Mouse (Mus musculus) embryonic facial prominence, embryonic 12.5 days (tissue): ENCODE data around the gene Cog1. TPM values are rescaled to one million over a fixed set of nuclear protein-coding genes. Genes with fewer than 3 reads are reported as not detected.
"Not testable (repeated sequence)": the region's sequence is repeated elsewhere in the genome, so short reads cannot be mapped to it uniquely, and the experiment has no call there.

ENCODE experiments used
- ATAC-seq: fragments of 200-750 bp; cut with Nextera tagmentation; 2 replicates; pipeline ENCODE4 v1.8.0; 2017; ENCODE audit not compliant: insufficient number of reproducible peaks, insufficient read depth, low FRiP score, low TSS enrichment
- H3K27ac ChIP-seq: fragments of 300-500 bp; sonication (generic); 2 replicates; pipeline ENCODE4 v1.5.1; 2016; ENCODE audit warnings: mild to moderate bottlenecking
- H3K27me3 ChIP-seq: fragments of 300-500 bp; sonication (generic); 2 replicates; pipeline ENCODE4 v1.6.1; 2016; ENCODE audit warnings: mild to moderate bottlenecking, moderate library complexity
- H3K36me3 ChIP-seq: fragments of 300-500 bp; sonication (generic); 2 replicates; pipeline ENCODE4 v1.6.1; 2016; ENCODE audit warnings: mild to moderate bottlenecking
- H3K4me1 ChIP-seq: fragments of 300-500 bp; sonication (generic); 2 replicates; pipeline ENCODE4 v1.6.1; 2016
- H3K4me2 ChIP-seq: fragments of 300-500 bp; sonication (generic); replicated peaks from 2 replicates; pipeline ENCODE4 v1.6.1; 2016; ENCODE audit warnings: mild to moderate bottlenecking, moderate library complexity
- H3K4me3 ChIP-seq: fragments of 300-500 bp; sonication (generic); 2 replicates; pipeline ENCODE4 v1.5.1; 2016; ENCODE audit warnings: mild to moderate bottlenecking
- H3K9ac ChIP-seq: fragments of 300-500 bp; sonication (generic); 2 replicates; pipeline ENCODE4 v1.6.1; 2016; ENCODE audit warnings: mild to moderate bottlenecking, moderate library complexity
- H3K9me3 ChIP-seq: fragments of 300-500 bp; sonication (generic); 2 replicates; pipeline ENCODE4 v1.6.1; 2016; ENCODE audit warnings: mild to moderate bottlenecking, moderate library complexity
- WGBS: fragments of 180-500 bp; shearing (Covaris S2); methylation state at CpG from one replicate; pipeline ENCODE4 v1.1.7; 2016; 5-methylcytosine and 5-hydroxymethylcytosine counted together
- polyA plus RNA-seq: library from polyadenylated mRNA; unstranded; fragments of >200 nt; fragmentation: Nextera tagmentation; extraction: Ambion mirVana; gene quantifications from 2 replicates; pipeline ENCODE4 v1.2.1, GENCODE M21; 2016

Cog1 gene
- polyA plus RNA-seq, 1 experiment from 2014 or later = 31.1 TPM

DNA sequence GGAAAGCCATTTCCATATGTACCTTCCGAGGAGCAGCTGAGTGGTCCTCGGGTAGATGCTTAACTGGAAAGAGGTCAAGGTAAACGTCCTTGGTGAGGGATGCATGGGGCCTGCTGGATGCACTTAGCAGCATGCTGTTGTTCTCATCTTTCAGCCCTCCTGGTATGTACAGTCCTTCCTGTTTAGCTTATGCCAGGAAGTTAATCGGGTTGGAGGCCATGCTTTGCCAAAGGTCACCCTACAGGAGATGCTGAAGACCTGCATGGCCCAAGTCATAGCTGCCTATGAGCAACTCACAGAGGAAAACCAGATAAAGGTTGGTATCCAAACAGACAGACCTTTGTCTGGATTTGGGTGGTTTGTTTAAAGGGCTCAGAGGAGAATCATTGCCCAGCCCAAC, 8.3 kb downstream of the Cog1 start:
- H3K27me3 ChIP-seq = no peaks in the 10 kb centered on the region
- no peak overlapping the region for H3K4me2 ChIP-seq
- H3K4me3 ChIP-seq = no peak overlapping the region
- H3K27ac ChIP-seq = no peak overlapping the region
- peaks cover 13% of the 10 kb centered on the region; the same call in 1 of the 2 replicates for H3K4me1 ChIP-seq
- H3K9me3 ChIP-seq = no peaks in the 10 kb centered on the region
- no peak overlapping the region for H3K9ac ChIP-seq
- no peak for ATAC-seq
- WGBS = 57% methylated on average over 4 of the region's 4 CpGs
- peaks cover 99% of the 10 kb centered on the region for H3K36me3 ChIP-seq

DNA sequence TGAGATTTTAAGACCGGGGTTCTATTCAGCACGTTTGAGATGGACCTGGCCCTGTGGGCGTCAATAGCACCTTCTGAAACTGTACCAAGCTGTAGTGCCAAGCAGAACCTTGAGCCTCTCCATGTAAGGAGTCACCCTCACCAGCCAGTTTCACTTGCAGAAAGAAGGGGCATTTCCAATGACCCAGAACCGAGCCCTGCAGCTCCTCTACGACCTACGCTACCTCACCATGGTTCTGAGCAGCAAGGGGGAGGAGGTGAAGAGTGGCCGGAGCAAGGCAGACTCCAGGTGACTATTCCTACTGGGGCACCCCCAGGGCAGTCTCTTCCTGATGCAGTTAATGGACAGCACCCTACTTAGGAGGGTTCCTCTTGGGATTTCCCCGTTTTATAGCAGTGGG, 9.3 kb downstream of the Cog1 start:
- Histone ChIP-seq H3K36me3 (peaks cover 98% of the 10 kb centered on the region), H3K27ac (no peak overlapping the region), H3K4me1 (peaks cover 13% of the 10 kb centered on the region; the same call in 1 of the 2 replicates), H3K9ac (no peak overlapping the region), H3K4me2 (no peak overlapping the region), H3K4me3 (no peak overlapping the region), H3K27me3 (no peaks in the 10 kb centered on the region), H3K9me3 (no peaks in the 10 kb centered on the region)
- no peak for ATAC-seq
- 88% methylated on average over 8 of the region's 8 CpGs for WGBS

DNA sequence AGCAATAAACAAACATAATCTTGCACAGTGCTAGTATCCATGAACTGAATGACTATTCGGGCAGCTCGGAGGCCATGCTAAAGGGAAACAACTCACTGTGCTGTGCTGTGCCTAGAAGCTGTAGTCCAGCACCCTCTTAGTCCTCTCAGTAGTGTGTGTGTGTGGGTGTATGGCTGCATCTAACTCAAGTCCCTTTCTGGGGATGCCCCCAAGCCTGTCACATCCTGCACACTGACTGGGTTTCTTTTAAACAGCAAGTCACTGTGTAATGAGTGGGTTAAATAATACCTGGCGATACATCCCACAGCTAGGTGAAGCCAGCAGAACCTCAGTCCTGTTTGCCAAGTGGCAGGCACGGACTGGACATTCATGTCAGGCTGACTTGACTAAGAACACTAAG, 9.8 kb downstream of the Cog1 start:
- 89% methylated on average over 4 of the region's 4 CpGs for WGBS
- no peak overlapping the region for H3K27ac ChIP-seq
- H3K4me2 ChIP-seq = no peak overlapping the region
- H3K4me1 ChIP-seq = peaks cover 12% of the 10 kb centered on the region; the same call in 1 of the 2 replicates
- H3K36me3 ChIP-seq = peaks cover 98% of the 10 kb centered on the region
- no peak overlapping the region for H3K4me3 ChIP-seq
- ATAC-seq = no peak
- H3K9ac ChIP-seq = no peak overlapping the region
- no peaks in the 10 kb centered on the region for H3K27me3 ChIP-seq
- H3K9me3 ChIP-seq = no peaks in the 10 kb centered on the region

- not testable (repeated sequence) for H3K9me3 ChIP-seq, H3K4me2 ChIP-seq, H3K27ac ChIP-seq, ATAC-seq, H3K4me3 ChIP-seq, H3K27me3 ChIP-seq, H3K4me1 ChIP-seq, H3K9ac ChIP-seq
- peaks cover 90% of the 10 kb centered on the region for H3K36me3 ChIP-seq
- 95% methylated on average over 3 of the region's 3 CpGs for whole genome bisulfite sequencing
Observed at GRCm38 (mm10) chr11:113660213-113660612, 11.2 kb downstream of the Cog1 start.

DNA sequence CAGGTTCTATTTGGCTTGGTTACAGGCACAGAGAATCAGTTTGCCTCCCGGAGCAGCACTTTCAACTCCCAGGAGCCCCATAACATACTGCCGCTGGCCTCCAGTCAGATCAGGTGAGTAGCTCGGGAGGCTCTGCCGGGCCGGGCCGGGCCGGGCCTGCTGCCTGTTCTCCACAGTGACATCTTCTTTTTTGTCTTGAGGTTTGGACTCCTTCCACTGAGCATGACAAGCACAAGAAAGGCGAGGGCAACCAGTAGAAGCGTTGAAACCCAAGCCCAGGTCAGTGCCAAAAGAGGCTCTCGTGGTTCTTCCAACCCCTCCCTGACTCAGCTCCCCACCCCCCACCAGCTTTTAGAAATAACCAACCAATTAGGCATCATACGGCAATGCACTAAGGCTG, 12.0 kb downstream of the Cog1 start:
- Histone ChIP-seq H3K4me1 (0 out of 2 replicates have a peak, but pooled peaks cover 3% of the 10 kb centered on the region), H3K9me3 (no peaks in the 10 kb centered on the region), H3K4me3 (no peak overlapping the region), H3K27me3 (no peaks in the 10 kb centered on the region), H3K27ac (no peak overlapping the region), H3K36me3 (peaks cover 83% of the 10 kb centered on the region), H3K4me2 (no peak overlapping the region), H3K9ac (no peak overlapping the region)
- 94% methylated on average over 11 of the region's 11 CpGs for WGBS
- ATAC-seq = no peak

- no peak; the same call in 1 of the 2 replicates for ATAC-seq
- WGBS = 94% methylated on average over 18 of the region's 18 CpGs
Observed at GRCm38 (mm10) chr11:113661835-113662351, 12.9 kb downstream of the Cog1 start.

GRCm38 (mm10) chr11:113664279-113664678, 15.3 kb downstream of the Cog1 start:
- no peaks in the 10 kb centered on the region for H3K9me3 ChIP-seq
- H3K9ac ChIP-seq = no peak overlapping the region
- no peak overlapping the region for H3K4me3 ChIP-seq
- 0 out of 2 replicates have a peak, but pooled peaks cover 3% of the 10 kb centered on the region for H3K4me1 ChIP-seq
- H3K36me3 ChIP-seq = peaks cover 65% of the 10 kb centered on the region
- 72% methylated on average over 2 of the region's 2 CpGs for WGBS
- H3K27ac ChIP-seq = no peak overlapping the region
- no peak overlapping the region for H3K4me2 ChIP-seq
- no peak for ATAC-seq
- H3K27me3 ChIP-seq = no peaks in the 10 kb centered on the region

More at GRCm38 (mm10) chr11:113661835-113662351, 12.9 kb downstream of the Cog1 start:
- Histone ChIP-seq H3K4me3 (no peak overlapping the region), H3K27me3 (no peaks in the 10 kb centered on the region), H3K9me3 (no peaks in the 10 kb centered on the region), H3K9ac (no peak overlapping the region), H3K4me2 (no peak overlapping the region), H3K27ac (no peak overlapping the region), H3K4me1 (0 out of 2 replicates have a peak, but pooled peaks cover 3% of the 10 kb centered on the region), H3K36me3 (peaks cover 73% of the 10 kb centered on the region)

DNA sequence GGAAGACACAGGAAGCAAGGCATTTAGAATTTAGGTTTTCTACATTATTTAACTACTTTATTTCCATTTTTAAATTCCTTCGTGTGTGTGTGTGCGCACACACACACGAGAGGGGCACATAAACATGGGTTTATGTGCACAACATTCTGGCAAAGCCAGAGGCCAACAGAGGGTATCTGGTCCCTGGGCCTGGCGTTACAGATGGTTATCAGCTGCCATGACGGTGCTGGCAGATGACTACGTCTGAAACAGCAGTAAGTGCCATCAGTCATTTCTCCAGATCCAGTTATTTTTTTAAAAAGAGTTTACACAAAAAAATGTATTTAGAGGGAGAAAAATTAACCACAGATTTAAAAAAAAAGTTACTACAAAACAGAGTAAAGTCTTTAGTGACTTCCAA, 17.2 kb downstream of the Cog1 start:
- Histone ChIP-seq H3K27me3 (no peaks in the 10 kb centered on the region), H3K4me2 (no peak overlapping the region), H3K36me3 (peaks cover 58% of the 10 kb centered on the region), H3K4me3 (no peak overlapping the region), H3K4me1 (0 out of 2 replicates have a peak, but pooled peaks cover 3% of the 10 kb centered on the region), H3K9ac (no peak overlapping the region), H3K9me3 (no peaks in the 10 kb centered on the region), H3K27ac (no peak overlapping the region)
- 84% methylated on average over 6 of the region's 6 CpGs for WGBS
- no peak for ATAC-seq

DNA sequence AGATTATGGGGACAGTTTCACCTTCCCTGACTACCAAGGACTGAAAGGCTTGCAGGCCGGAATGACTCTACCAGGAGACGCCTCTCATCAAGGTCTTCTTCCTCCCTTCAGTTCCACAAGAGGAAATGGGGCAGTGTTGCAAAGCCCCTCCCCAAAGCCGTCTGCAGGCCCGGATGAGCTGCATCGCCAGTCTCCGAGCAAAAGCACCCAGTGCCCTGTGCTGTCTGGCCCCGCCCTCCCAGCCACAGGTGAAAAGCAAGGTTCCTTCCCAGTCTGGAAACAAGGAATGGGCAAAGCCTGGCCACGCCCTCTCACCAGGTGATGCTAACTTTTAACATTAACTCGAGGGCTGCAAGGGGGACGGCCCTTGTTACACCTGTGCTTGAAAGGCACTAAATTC, 17.7 kb downstream of the Cog1 start:
- Histone ChIP-seq H3K4me1 (0 out of 2 replicates have a peak, but pooled peaks cover 3% of the 10 kb centered on the region), H3K27ac (no peak overlapping the region), H3K36me3 (peaks cover 58% of the 10 kb centered on the region), H3K9ac (no peak overlapping the region), H3K9me3 (no peaks in the 10 kb centered on the region), H3K4me3 (no peak overlapping the region), H3K4me2 (no peak overlapping the region), H3K27me3 (no peaks in the 10 kb centered on the region)
- WGBS = 58% methylated on average over 10 of the region's 10 CpGs
- ATAC-seq = no peak

DNA sequence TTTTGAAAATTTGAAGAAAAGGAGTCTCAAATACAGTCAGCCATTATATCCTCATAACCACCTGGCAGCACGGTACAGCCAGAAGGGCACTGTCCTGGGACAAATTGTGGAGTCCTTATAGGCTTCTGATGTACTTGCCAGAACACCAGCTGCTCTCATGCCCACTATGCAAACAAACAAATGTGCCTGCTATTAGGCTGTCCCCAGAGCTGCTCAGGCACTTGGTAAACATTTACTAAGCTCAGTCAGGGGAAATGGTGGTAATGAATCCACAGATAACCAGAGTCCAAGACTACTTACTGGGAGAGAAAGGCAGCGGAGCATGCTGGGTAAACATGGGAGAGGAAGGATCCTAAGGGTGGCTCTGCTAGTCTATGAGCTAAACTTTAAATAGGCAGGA, 18.2 kb downstream of the Cog1 start:
- H3K36me3 ChIP-seq = peaks cover 58% of the 10 kb centered on the region
- no peak overlapping the region for H3K9ac ChIP-seq
- ATAC-seq = no peak
- 0 out of 2 replicates have a peak, but pooled peaks cover 3% of the 10 kb centered on the region for H3K4me1 ChIP-seq
- 89% methylated on average over 2 of the region's 2 CpGs for WGBS
- no peak overlapping the region for H3K4me2 ChIP-seq
- no peak overlapping the region for H3K27ac ChIP-seq
- no peak overlapping the region for H3K4me3 ChIP-seq
- no peaks in the 10 kb centered on the region for H3K9me3 ChIP-seq
- no peaks in the 10 kb centered on the region for H3K27me3 ChIP-seq

- no peak for ATAC-seq
- 74% methylated on average over 4 of the region's 4 CpGs for WGBS
- Histone ChIP-seq H3K36me3 (peaks cover 55% of the 10 kb centered on the region), H3K27ac (no peak overlapping the region), H3K4me1 (0 out of 2 replicates have a peak, but pooled peaks cover 3% of the 10 kb centered on the region), H3K4me3 (no peak overlapping the region), H3K4me2 (no peak overlapping the region), H3K9ac (no peak overlapping the region), H3K9me3 (no peaks in the 10 kb centered on the region), H3K27me3 (no peaks in the 10 kb centered on the region)
Observed at GRCm38 (mm10) chr11:113667704-113668103, 18.7 kb downstream of the Cog1 start.

DNA sequence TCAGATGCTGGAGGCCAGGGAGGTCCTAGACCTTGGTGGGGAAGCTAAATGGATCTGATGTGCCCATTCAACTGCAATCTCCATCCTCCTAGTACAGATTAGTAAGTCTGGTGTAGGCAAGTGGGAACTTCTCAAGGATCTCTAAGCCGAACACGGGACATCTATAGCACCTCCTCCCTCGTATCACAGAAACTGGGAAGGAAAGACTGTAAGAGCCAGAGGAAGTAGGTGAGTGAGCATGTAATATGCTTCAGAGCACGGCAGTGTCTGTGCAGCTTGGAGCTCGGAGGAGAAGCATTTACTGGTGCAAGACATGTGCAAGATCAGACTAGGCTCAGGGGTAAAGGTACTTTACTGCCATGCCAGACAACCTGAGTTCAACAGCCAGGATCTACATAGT, 19.9 kb downstream of the Cog1 start:
- whole genome bisulfite sequencing = 88% methylated on average over 5 of the region's 5 CpGs
- no peaks in the 10 kb centered on the region for H3K27me3 ChIP-seq
- no peak overlapping the region for H3K27ac ChIP-seq
- peaks cover 56% of the 10 kb centered on the region for H3K36me3 ChIP-seq
- no peak for ATAC-seq
- no peak overlapping the region for H3K4me3 ChIP-seq
- 0 out of 2 replicates have a peak, but pooled peaks cover 3% of the 10 kb centered on the region for H3K4me1 ChIP-seq
- no peak overlapping the region for H3K4me2 ChIP-seq
- no peaks in the 10 kb centered on the region for H3K9me3 ChIP-seq
- H3K9ac ChIP-seq = no peak overlapping the region
